Mouse (Mus musculus): ENCODE data around the gene Kcnq5. TPM values are rescaled to one million over a fixed set of nuclear protein-coding genes. Genes with fewer than 3 reads are reported as not detected.
"Not testable (repeated sequence)": the region's sequence is repeated elsewhere in the genome, so short reads cannot be mapped to it uniquely, and the experiment has no call there.

The Kcnq5 gene
- polyA plus RNA-seq, 1 experiment = 0.07 TPM

DNA sequence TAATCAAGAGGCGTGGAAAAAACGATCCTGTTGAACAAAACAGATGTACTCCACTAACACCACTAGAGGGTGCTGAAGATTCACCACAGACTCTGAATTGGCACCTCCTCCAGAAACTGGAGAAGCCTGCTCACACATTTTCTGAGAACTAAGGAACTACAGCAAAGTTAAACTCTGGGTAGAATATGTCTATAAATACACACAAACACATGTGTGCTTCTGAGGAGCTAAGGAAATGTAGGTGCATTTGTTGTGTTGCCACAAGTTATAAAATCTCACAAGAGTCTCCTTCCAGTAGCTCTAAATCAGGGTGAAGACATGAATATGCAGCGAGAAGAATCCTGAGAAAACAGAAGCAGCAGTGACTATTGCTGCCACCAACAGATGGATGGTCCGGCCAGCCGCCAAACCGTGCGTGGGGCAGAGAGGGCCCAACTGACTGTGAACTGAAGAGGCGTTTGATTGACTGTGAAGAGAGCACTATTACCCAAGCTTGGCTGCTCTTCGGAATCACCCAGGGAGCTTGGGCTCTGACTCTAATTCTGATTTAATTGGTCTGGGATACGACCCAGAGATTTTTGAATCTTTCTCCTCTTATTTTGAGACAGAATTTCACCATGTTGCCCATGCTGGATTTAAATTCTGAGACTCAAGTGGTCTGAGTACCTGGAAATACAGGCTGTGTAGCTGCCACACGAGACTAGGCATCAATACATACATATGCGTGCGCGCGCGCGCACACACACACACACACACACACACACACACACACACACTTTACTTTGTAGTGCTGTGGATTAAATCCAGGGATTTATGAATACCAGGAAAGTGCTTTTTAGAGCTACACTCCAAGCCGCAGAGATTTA lies 550.2 kb downstream of the Kcnq5 start:
- Histone ChIP-seq H3K27ac (ENCODE audit: control insufficient read depth, insufficient read depth, low read depth, low read length) (no peak overlapping the region), H3K36me3 (ENCODE audit: control insufficient read depth, insufficient read depth, low read length) (no peaks in the 10 kb centered on the region), H3K27me3 (ENCODE audit: control insufficient read depth, insufficient read depth, low read length) (no peaks in the 10 kb centered on the region), H3K4me1 (ENCODE audit: control insufficient read depth, insufficient read depth, low read length) (no peaks in the 10 kb centered on the region), H3K4me3 (ENCODE audit: control insufficient read depth, low read depth, low read length) (no peak overlapping the region)
- peak; percentile 12; the same call in 1 of the 2 replicates for TF ChIP-seq CTCF (IDR thresholded peaks at IDR 0.05; ENCODE audit: control insufficient read depth, insufficient read depth, insufficient replicate concordance, low read depth, low read length)
- no peak for TF ChIP-seq POLR2A (IDR thresholded peaks at IDR 0.05; ENCODE audit: control insufficient read depth, low read depth, low read length)

DNA sequence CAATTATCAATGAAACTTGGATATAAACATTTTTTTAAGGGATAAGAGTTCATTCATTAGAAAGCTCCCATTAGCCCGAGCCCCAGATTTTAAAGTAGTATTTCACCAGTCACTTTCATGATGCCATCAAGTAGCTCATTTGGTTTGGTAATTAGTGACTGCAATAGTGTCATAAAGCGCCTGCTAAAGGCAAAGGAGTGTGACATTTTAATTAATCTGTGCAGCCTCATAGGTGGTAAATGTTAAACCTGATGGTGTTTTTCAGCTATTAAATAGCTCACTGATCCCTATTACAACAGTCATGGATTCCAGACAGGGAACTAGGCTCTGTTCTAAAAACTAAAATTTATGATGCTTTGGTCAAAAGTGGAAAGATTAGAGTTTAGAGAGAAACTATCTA lies 554.5 kb downstream of the Kcnq5 start:
- H3K27ac ChIP-seq (ENCODE audit: control insufficient read depth, insufficient read depth, low read depth, low read length) = no peak overlapping the region
- H3K4me1 ChIP-seq (ENCODE audit: control insufficient read depth, insufficient read depth, low read length) = peaks cover 6% of the 10 kb centered on the region; the same call in 1 of the 2 replicates
- TF ChIP-seq CTCF (IDR thresholded peaks at IDR 0.05; ENCODE audit: control insufficient read depth, insufficient read depth, insufficient replicate concordance, low read depth, low read length) (no peak), POLR2A (IDR thresholded peaks at IDR 0.05; ENCODE audit: control insufficient read depth, low read depth, low read length) (no peak)
- H3K27me3 ChIP-seq (ENCODE audit: control insufficient read depth, insufficient read depth, low read length) = no peaks in the 10 kb centered on the region
- H3K4me3 ChIP-seq (ENCODE audit: control insufficient read depth, low read depth, low read length) = no peak overlapping the region
- no peaks in the 10 kb centered on the region for H3K36me3 ChIP-seq (ENCODE audit: control insufficient read depth, insufficient read depth, low read length)

DNA sequence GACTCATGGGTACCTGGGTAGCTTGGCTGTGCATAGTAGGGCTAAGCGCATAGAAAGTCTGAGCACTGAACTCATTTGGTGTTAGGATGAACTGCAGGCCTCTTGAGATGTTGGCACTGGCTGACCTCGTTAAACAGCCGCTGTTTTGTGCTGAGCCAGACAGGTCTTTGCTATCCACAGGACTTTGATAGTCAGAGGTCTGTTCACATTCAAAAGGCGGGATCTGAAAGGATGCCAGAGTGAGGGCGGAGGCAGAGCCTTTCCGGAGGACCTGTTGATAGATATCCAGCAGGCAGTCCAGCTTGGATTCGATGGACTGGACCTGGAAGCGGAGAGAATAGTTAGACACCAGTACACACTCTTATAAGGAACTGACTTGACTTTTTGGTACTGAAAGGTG lies 558.9 kb downstream of the Kcnq5 start:
- H3K27ac ChIP-seq (ENCODE audit: control insufficient read depth, insufficient read depth, low read depth, low read length) = no peak overlapping the region
- H3K4me3 ChIP-seq (ENCODE audit: control insufficient read depth, low read depth, low read length) = no peak overlapping the region
- H3K36me3 ChIP-seq (ENCODE audit: control insufficient read depth, insufficient read depth, low read length) = no peaks in the 10 kb centered on the region
- H3K27me3 ChIP-seq (ENCODE audit: control insufficient read depth, insufficient read depth, low read length) = no peaks in the 10 kb centered on the region
- peaks cover 6% of the 10 kb centered on the region; the same call in 1 of the 2 replicates for H3K4me1 ChIP-seq (ENCODE audit: control insufficient read depth, insufficient read depth, low read length)
- TF ChIP-seq CTCF (IDR thresholded peaks at IDR 0.05; ENCODE audit: control insufficient read depth, insufficient read depth, insufficient replicate concordance, low read depth, low read length) = no peak
- TF ChIP-seq POLR2A (IDR thresholded peaks at IDR 0.05; ENCODE audit: control insufficient read depth, low read depth, low read length) = no peak

DNA sequence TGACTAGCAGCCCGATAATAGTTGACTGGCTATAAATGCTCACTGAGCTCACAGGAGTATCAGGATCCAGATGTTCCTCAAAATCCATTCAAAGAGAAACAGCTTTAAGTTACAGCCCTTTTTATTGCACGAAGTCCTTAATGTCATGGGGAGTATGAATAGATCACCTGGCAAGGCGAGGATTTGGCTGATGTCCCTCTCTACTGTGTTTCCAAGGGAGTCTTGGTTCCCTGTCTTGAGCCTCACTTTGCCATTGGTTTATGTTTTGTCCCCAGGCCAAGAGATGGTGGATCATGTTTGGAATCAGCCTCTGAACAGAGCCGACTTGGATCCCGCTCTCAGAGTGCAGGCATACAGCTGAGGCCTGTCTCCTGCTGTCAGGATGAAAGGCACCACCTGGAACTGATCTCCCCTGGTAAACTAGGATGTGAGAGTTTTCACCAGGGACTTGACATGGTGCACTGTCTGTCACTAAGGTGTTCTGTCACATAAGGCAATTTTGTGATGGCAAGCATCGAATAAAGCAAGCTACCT lies 570.5 kb downstream of the Kcnq5 start:
- TF ChIP-seq POLR2A (IDR thresholded peaks at IDR 0.05; ENCODE audit: control insufficient read depth, low read depth, low read length) (no peak), CTCF (IDR thresholded peaks at IDR 0.05; ENCODE audit: control insufficient read depth, insufficient read depth, insufficient replicate concordance, low read depth, low read length) (no peak)
- 0 out of 2 replicates have a peak, but pooled peaks cover 2% of the 10 kb centered on the region for H3K4me1 ChIP-seq (ENCODE audit: control insufficient read depth, insufficient read depth, low read length)
- no peaks in the 10 kb centered on the region for H3K27me3 ChIP-seq (ENCODE audit: control insufficient read depth, insufficient read depth, low read length)
- no peak overlapping the region for H3K27ac ChIP-seq (ENCODE audit: control insufficient read depth, insufficient read depth, low read depth, low read length)
- H3K4me3 ChIP-seq (ENCODE audit: control insufficient read depth, low read depth, low read length) = no peak overlapping the region
- H3K36me3 ChIP-seq (ENCODE audit: control insufficient read depth, insufficient read depth, low read length) = no peaks in the 10 kb centered on the region

DNA sequence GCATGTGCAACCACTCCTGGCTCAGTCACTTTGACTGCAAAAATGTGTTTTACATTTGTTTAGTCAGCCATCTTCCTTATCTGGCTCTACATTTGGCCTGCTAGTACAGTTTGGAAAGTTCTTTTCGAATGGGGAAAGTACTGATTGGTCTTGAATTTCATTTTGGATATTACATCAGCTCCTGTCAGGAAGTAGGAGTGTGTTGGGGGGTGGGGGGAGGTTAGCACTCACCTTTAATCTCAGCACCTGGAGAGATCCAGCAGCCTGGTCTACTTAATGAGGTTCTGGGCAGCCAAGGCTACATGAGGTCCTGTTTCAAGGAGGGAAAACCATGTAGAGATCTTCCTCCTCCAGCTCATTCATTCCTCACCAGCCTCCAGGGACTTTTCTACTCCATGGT lies 578.5 kb downstream of the Kcnq5 start, which contains the start of gene Khdc1b:
TSS of gene Khdc1b (plus strand) at position 301 of the 400 bp plus-strand sequence.
- no peak within 1 kb of the TSS for H3K4me3 ChIP-seq (ENCODE audit: control insufficient read depth, low read depth, low read length)
- TF ChIP-seq CTCF (IDR thresholded peaks at IDR 0.05; ENCODE audit: control insufficient read depth, insufficient read depth, insufficient replicate concordance, low read depth, low read length) (no peak), POLR2A (IDR thresholded peaks at IDR 0.05; ENCODE audit: control insufficient read depth, low read depth, low read length) (no peak)

DNA sequence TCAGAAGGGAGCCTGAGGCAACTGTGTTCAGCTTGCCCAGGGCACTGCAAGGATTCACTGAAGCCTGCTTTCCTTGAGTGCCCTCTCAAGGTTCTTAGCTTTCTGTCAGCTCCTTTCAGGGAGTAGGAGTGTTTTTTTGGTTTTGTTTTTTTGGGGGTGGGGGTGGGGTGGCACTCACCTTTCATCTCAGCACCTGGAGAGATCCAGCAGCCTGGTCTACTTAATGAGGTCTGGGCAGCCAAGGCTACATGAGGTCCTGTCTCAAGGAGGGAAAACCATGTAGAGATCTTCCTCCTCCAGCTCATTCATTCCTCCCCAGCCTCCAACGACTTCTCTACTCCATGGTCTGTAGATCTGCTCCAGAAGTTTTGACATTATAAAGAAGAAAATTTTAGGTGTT lies 593.7 kb downstream of the Kcnq5 start, which contains the start of gene Khdc1c:
TSS of gene Khdc1c (plus strand) at position 301 of the 400 bp plus-strand sequence.
- H3K27ac ChIP-seq (ENCODE audit: control insufficient read depth, insufficient read depth, low read depth, low read length); H3K36me3 ChIP-seq (ENCODE audit: control insufficient read depth, insufficient read depth, low read length); H3K27me3 ChIP-seq (ENCODE audit: control insufficient read depth, insufficient read depth, low read length); H3K4me1 ChIP-seq (ENCODE audit: control insufficient read depth, insufficient read depth, low read length); H3K4me3 ChIP-seq (ENCODE audit: control insufficient read depth, low read depth, low read length): not testable (repeated sequence)

More for the DNA sequence above, 578.5 kb downstream of the Kcnq5 start, which contains the start of gene Khdc1b:
- H3K36me3 ChIP-seq (ENCODE audit: control insufficient read depth, insufficient read depth, low read length) = no peaks in the 10 kb centered on the region
- H3K27me3 ChIP-seq (ENCODE audit: control insufficient read depth, insufficient read depth, low read length) = no peaks in the 10 kb centered on the region
- H3K4me1 ChIP-seq (ENCODE audit: control insufficient read depth, insufficient read depth, low read length) = no peaks in the 10 kb centered on the region
- no peak within 1 kb of the TSS for H3K27ac ChIP-seq (ENCODE audit: control insufficient read depth, insufficient read depth, low read depth, low read length)

DNA sequence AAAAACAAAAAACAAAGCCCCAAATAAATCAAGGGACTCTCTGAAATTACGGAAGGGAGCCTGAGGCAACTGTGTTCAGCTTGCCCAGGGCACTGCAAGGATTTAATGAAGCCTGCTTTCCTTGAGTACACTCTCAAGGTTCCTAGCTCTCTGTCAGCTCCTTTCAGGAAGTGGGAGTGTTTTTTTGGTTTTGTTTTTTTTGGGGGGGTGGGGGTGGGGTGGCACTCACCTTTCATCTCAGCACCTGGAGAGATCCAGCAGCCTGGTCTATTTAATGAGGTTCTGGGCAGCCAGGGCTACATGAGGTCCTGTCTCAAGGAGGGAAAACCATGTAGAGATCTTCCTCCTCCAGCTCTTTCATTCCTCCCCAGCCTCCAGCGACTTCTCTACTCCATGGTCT lies 612.4 kb downstream of the Kcnq5 start, which contains the start of gene Khdc1a:
TSS of gene Khdc1a (plus strand) at position 301 of the 400 bp plus-strand sequence.
- H3K27me3 ChIP-seq (ENCODE audit: control insufficient read depth, insufficient read depth, low read length) = no peaks in the 10 kb centered on the region
- no peaks in the 10 kb centered on the region for H3K36me3 ChIP-seq (ENCODE audit: control insufficient read depth, insufficient read depth, low read length)
- TF ChIP-seq POLR2A (IDR thresholded peaks at IDR 0.05; ENCODE audit: control insufficient read depth, low read depth, low read length) (no peak), CTCF (IDR thresholded peaks at IDR 0.05; ENCODE audit: control insufficient read depth, insufficient read depth, insufficient replicate concordance, low read depth, low read length) (no peak)
- H3K4me3 ChIP-seq (ENCODE audit: control insufficient read depth, low read depth, low read length) = no peak within 1 kb of the TSS
- H3K27ac ChIP-seq (ENCODE audit: control insufficient read depth, insufficient read depth, low read depth, low read length) = no peak within 1 kb of the TSS
- no peaks in the 10 kb centered on the region for H3K4me1 ChIP-seq (ENCODE audit: control insufficient read depth, insufficient read depth, low read length)
